Mouse (Mus musculus): ENCODE measurements around the gene Pde4d. TPM values are rescaled to one million over a fixed set of nuclear protein-coding genes. Genes with fewer than 3 reads are reported as not detected.

The Pde4d gene
- polyA plus RNA-seq, 1 experiment: 33.8 TPM

DNA sequence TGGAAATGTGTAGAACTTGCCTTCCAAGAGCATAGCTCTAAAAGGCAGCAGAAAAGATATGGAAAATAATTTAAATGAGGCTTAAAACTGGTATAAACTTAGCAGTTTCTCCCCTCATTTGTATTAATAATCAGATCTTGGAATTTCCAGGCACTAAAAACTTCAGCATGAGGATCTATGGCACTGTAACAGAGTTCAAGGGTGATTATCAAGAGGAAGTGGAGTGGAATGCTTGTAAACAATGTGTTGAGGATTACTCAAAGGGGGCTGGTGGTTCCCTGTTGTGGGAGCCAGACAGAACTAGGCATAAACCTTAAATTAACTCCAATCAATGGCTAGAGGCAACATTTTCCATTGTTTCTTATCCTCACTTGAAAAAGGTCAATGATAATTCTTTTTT, 154.5 kb downstream of the Pde4d start:
- no peak overlapping the region for H3K27ac ChIP-seq (ENCODE audit: insufficient read depth, low read length)
- no peak for DNase-seq
- TF ChIP-seq POLR2A (IDR thresholded peaks at IDR 0.05; ENCODE audit: borderline replicate concordance, insufficient read depth, low read length): no peak
- no peak for TF ChIP-seq CTCF (IDR thresholded peaks at IDR 0.05; ENCODE audit: borderline replicate concordance, insufficient read depth, low read depth, low read length)
- H3K4me3 ChIP-seq (replicated peaks; ENCODE audit: insufficient read depth, low read depth, low read length): no peak overlapping the region
- H3K4me1 ChIP-seq (ENCODE audit: control insufficient read depth, insufficient read depth, low read length): no peaks in the 10 kb centered on the region
- H3K27me3 ChIP-seq (ENCODE audit: control insufficient read depth, insufficient read depth, low read length): no peaks in the 10 kb centered on the region

DNA sequence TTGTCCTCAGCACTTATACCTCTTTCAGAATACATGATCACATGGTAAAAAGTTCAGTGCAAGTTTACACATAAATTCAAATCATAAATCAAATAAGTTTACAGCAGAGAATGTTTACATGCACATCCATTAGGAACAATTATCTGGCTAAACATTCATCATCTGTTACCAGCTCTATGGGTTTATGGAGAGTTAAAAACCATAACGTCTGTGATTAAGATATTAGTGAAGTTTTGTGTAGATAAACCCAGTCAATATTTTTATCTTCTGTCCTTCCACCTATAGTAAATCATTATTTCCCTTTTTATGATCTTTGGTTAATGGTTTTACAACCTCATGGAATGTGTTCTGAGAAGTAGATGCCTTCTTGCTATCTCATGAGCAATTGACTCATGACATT, 168.5 kb downstream of the Pde4d start:
- no peak for DNase-seq
- H3K4me3 ChIP-seq (replicated peaks; ENCODE audit: insufficient read depth, low read depth, low read length): no peak overlapping the region
- no peaks in the 10 kb centered on the region for H3K4me1 ChIP-seq (ENCODE audit: control insufficient read depth, insufficient read depth, low read length)
- no peak overlapping the region for H3K27ac ChIP-seq (ENCODE audit: insufficient read depth, low read length)
- TF ChIP-seq POLR2A (IDR thresholded peaks at IDR 0.05; ENCODE audit: borderline replicate concordance, insufficient read depth, low read length) (no peak), CTCF (IDR thresholded peaks at IDR 0.05; ENCODE audit: borderline replicate concordance, insufficient read depth, low read depth, low read length) (no peak)
- H3K27me3 ChIP-seq (ENCODE audit: control insufficient read depth, insufficient read depth, low read length): no peaks in the 10 kb centered on the region
- 90% methylated on average over 1 of the region's 1 CpGs for WGBS

DNA sequence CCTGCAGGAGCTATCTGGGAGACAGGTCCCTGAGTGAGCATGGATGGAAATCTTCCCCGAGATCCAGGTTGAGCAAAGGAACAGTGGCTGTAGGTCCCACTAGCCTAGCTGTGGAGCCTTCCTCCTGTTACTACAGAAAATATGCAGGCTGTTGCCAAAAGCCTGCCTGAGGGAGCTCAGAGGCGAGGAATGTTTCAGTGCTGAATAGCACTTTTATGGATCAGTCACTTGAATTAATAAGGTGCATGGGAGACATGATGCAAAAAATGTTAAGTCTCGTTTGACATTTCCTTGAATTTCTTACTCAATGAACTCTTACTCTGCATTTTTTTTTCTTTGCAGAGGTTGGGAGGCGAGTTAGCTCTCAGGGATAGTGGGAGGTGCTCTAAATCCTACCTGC, 172.9 kb downstream of the Pde4d start:
- WGBS: 66% methylated on average over 4 of the region's 4 CpGs
- no peak for DNase-seq
- H3K4me3 ChIP-seq (replicated peaks; ENCODE audit: insufficient read depth, low read depth, low read length): no peak overlapping the region
- H3K27ac ChIP-seq (ENCODE audit: insufficient read depth, low read length): no peak overlapping the region
- no peaks in the 10 kb centered on the region for H3K27me3 ChIP-seq (ENCODE audit: control insufficient read depth, insufficient read depth, low read length)
- TF ChIP-seq POLR2A (IDR thresholded peaks at IDR 0.05; ENCODE audit: borderline replicate concordance, insufficient read depth, low read length) (no peak), CTCF (IDR thresholded peaks at IDR 0.05; ENCODE audit: borderline replicate concordance, insufficient read depth, low read depth, low read length) (no peak)
- H3K4me1 ChIP-seq (ENCODE audit: control insufficient read depth, insufficient read depth, low read length): no peaks in the 10 kb centered on the region

DNA sequence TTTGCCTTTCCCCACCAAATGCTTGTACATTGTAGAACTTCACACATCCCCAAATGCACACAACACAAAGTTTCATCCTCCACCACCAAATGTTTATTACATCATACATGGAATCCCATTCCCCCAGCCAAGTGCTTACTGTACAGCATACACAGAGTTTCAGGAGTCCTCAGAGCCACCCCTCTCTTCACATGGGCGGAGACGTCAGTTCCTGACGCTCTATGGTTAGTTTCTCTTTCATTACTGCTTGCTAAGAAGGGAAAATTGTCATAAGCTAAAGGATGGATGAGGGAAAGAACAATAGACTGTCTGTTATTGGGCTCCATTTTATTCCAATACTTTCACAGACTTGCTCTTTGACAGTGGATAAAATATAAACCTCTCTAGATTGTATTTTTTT, 174.2 kb downstream of the Pde4d start:
- no peak for DNase-seq
- Histone ChIP-seq H3K27me3 (ENCODE audit: control insufficient read depth, insufficient read depth, low read length) (no peaks in the 10 kb centered on the region), H3K4me1 (ENCODE audit: control insufficient read depth, insufficient read depth, low read length) (no peaks in the 10 kb centered on the region), H3K27ac (ENCODE audit: insufficient read depth, low read length) (no peak overlapping the region), H3K4me3 (replicated peaks; ENCODE audit: insufficient read depth, low read depth, low read length) (no peak overlapping the region)
- WGBS: 76% methylated on average over 3 of the region's 3 CpGs
- TF ChIP-seq CTCF (IDR thresholded peaks at IDR 0.05; ENCODE audit: borderline replicate concordance, insufficient read depth, low read depth, low read length) (no peak), POLR2A (IDR thresholded peaks at IDR 0.05; ENCODE audit: borderline replicate concordance, insufficient read depth, low read length) (no peak)

DNA sequence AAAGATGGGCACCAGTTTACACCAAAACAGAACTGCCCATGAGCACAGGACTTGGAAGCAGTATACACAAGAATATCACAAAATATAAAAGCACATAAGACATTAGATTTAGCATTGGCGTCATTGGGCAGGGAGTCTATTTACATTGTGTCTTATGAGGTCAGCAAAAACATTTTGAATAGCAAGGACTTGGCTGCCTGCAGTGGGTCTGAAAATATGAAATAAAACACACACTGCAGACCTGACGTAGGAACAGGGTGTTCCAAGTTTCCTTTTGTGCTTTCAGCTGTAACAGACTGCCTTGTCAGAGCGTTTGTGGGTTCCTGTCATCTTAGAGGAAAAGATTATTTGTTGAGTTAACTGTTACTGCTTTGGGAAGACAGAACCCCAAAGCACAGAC, 176.4 kb downstream of the Pde4d start:
- 65% methylated on average over 3 of the region's 3 CpGs for WGBS
- Histone ChIP-seq H3K27ac (ENCODE audit: insufficient read depth, low read length) (no peak overlapping the region), H3K4me1 (ENCODE audit: control insufficient read depth, insufficient read depth, low read length) (no peaks in the 10 kb centered on the region), H3K27me3 (ENCODE audit: control insufficient read depth, insufficient read depth, low read length) (no peaks in the 10 kb centered on the region), H3K4me3 (replicated peaks; ENCODE audit: insufficient read depth, low read depth, low read length) (no peak overlapping the region)
- no peak for DNase-seq
- TF ChIP-seq CTCF (IDR thresholded peaks at IDR 0.05; ENCODE audit: borderline replicate concordance, insufficient read depth, low read depth, low read length) (no peak), POLR2A (IDR thresholded peaks at IDR 0.05; ENCODE audit: borderline replicate concordance, insufficient read depth, low read length) (no peak)

DNA sequence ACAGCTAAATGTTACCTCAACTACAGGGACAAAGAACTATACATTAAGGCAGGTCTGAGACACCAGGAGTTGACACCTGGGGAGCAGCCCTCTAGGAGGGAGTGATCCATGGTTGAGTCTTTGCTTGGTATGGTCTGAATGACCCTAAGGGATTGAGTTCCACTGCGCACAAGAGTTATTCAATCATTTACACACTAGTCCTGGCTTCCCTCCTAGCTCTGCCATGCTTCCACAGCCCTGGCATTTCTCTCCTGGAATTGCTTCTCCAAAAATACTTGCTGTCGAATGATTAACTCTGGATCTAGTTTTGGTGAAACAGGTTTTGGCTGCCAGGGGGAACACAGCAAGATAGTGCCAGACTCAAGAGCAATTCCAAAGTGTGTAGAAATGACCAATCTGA, 178.8 kb downstream of the Pde4d start:
- DNase-seq: no peak
- no peak for TF ChIP-seq POLR2A (IDR thresholded peaks at IDR 0.05; ENCODE audit: borderline replicate concordance, insufficient read depth, low read length)
- no peak for TF ChIP-seq CTCF (IDR thresholded peaks at IDR 0.05; ENCODE audit: borderline replicate concordance, insufficient read depth, low read depth, low read length)
- no peak overlapping the region for H3K4me3 ChIP-seq (replicated peaks; ENCODE audit: insufficient read depth, low read depth, low read length)
- 76% methylated on average over 2 of the region's 2 CpGs for WGBS
- H3K27ac ChIP-seq (ENCODE audit: insufficient read depth, low read length): no peak overlapping the region
- no peaks in the 10 kb centered on the region for H3K4me1 ChIP-seq (ENCODE audit: control insufficient read depth, insufficient read depth, low read length)
- no peaks in the 10 kb centered on the region for H3K27me3 ChIP-seq (ENCODE audit: control insufficient read depth, insufficient read depth, low read length)

DNA sequence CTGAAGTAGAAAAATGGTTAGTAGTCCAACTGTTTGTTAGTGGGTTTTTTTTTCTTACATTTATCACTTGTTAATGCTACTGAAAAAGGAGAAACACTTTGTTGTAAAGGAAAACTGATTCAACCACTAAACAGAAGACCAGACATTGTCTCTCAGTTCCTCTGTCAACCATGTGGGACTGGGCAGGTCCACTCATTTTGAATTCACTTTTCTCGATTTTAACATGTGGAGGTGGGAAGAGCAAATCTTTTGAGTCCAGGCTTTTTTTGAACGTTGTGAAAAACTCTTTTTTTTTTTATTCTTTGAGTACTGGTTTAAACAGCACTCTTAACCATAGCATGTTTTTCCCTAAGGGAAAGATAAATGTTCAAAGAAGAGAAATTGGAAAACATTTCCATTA, 180.8 kb downstream of the Pde4d start:
- 82% methylated on average over 2 of the region's 2 CpGs for WGBS
- TF ChIP-seq CTCF (IDR thresholded peaks at IDR 0.05; ENCODE audit: borderline replicate concordance, insufficient read depth, low read depth, low read length): no peak
- no peaks in the 10 kb centered on the region for H3K27me3 ChIP-seq (ENCODE audit: control insufficient read depth, insufficient read depth, low read length)
- H3K27ac ChIP-seq (ENCODE audit: insufficient read depth, low read length): no peak overlapping the region
- no peak overlapping the region for H3K4me3 ChIP-seq (replicated peaks; ENCODE audit: insufficient read depth, low read depth, low read length)
- no peaks in the 10 kb centered on the region for H3K4me1 ChIP-seq (ENCODE audit: control insufficient read depth, insufficient read depth, low read length)
- no peak for DNase-seq

DNA sequence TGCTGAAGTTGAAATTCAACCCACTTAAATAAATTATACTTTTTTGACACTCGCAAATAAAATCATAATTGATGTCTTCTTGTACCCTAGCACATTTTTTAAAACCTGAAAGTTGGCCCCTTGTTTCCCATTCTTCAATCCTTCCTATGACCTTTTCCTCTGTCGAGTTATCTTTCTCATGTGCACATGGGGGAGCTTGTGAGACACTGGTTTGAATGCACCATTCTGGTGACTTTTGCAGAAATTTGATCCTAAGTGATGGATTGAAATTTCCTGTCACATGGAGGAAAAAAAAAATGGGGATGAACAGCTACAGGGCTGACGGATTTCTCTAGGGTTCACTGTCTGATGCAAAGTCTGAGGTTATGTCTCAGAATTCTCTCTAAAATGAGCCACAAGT, 181.5 kb downstream of the Pde4d start:
- Histone ChIP-seq H3K27ac (ENCODE audit: insufficient read depth, low read length) (no peak overlapping the region), H3K4me1 (ENCODE audit: control insufficient read depth, insufficient read depth, low read length) (no peaks in the 10 kb centered on the region), H3K4me3 (replicated peaks; ENCODE audit: insufficient read depth, low read depth, low read length) (no peak overlapping the region), H3K27me3 (ENCODE audit: control insufficient read depth, insufficient read depth, low read length) (no peaks in the 10 kb centered on the region)
- TF ChIP-seq POLR2A (IDR thresholded peaks at IDR 0.05; ENCODE audit: borderline replicate concordance, insufficient read depth, low read length) (no peak), CTCF (IDR thresholded peaks at IDR 0.05; ENCODE audit: borderline replicate concordance, insufficient read depth, low read depth, low read length) (no peak)
- 83% methylated on average over 3 of the region's 3 CpGs for WGBS
- no peak for DNase-seq

DNA sequence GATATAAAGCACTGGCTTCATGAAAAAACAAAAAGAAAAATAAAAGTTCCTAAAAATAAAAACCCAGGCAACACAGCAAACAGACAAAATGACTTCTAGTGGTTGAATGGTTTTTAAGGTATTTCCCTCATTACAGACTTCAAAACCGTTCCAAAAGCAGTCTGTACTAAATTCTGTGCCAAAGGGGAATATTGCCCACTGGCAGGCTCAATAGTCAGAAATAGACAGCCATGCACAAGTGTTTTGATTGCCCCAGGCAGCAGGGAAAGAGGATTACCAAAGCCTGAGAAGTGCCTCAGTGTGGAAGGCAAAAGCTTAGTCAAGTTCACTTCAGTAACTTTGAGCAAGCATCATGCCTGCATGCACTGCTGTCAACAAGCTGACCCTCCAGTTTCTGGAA, 186.8 kb downstream of the Pde4d start:
- Histone ChIP-seq H3K27me3 (ENCODE audit: control insufficient read depth, insufficient read depth, low read length) (no peaks in the 10 kb centered on the region), H3K4me1 (ENCODE audit: control insufficient read depth, insufficient read depth, low read length) (no peaks in the 10 kb centered on the region), H3K4me3 (replicated peaks; ENCODE audit: insufficient read depth, low read depth, low read length) (no peak overlapping the region), H3K27ac (ENCODE audit: insufficient read depth, low read length) (no peak overlapping the region)
- TF ChIP-seq POLR2A (IDR thresholded peaks at IDR 0.05; ENCODE audit: borderline replicate concordance, insufficient read depth, low read length): no peak
- TF ChIP-seq CTCF (IDR thresholded peaks at IDR 0.05; ENCODE audit: borderline replicate concordance, insufficient read depth, low read depth, low read length): no peak
- DNase-seq: no peak
- 14% methylated on average over 1 of the region's 1 CpGs for WGBS
